Mouse (Mus musculus) hindbrain, embryonic 10.5 days (tissue): ENCODE data around the gene Il22ra2. TPM values are rescaled to one million over a fixed set of nuclear protein-coding genes. Genes with fewer than 3 reads are reported as not detected.

Experiments used
- DNase-seq: peaks from one replicate; pipeline ENCODE4 v3.0.0-alpha.2; 2017; ENCODE audit warnings: low spot score
- H3K27ac ChIP-seq: fragments of 300-500 bp; sonication (generic); 2 replicates; pipeline ENCODE4 v1.5.1; 2016; ENCODE audit warnings: mild to moderate bottlenecking, moderate library complexity
- H3K27me3 ChIP-seq: fragments of 300-500 bp; sonication (generic); 2 replicates; pipeline ENCODE4 v1.6.1; 2016; ENCODE audit warnings: mild to moderate bottlenecking; ENCODE audit not compliant: poor library complexity, insufficient read depth, severe bottlenecking
- H3K36me3 ChIP-seq: fragments of 300-500 bp; sonication (generic); 2 replicates; pipeline ENCODE4 v1.6.1; 2016; ENCODE audit warnings: mild to moderate bottlenecking, moderate library complexity
- H3K4me1 ChIP-seq: fragments of 300-500 bp; sonication (generic); replicated peaks from 2 replicates; pipeline ENCODE4 v1.6.1; 2016; ENCODE audit warnings: mild to moderate bottlenecking
- H3K4me3 ChIP-seq: fragments of 300-500 bp; sonication (generic); 2 replicates; pipeline ENCODE4 v1.5.1; 2016; ENCODE audit warnings: mild to moderate bottlenecking, moderate library complexity
- H3K9me3 ChIP-seq: fragments of 300-500 bp; sonication (generic); 2 replicates; pipeline ENCODE4 v1.6.1; 2016; ENCODE audit warnings: mild to moderate bottlenecking, moderate library complexity
- WGBS: fragments of 180-500 bp; shearing (Covaris S2); methylation state at CpG from one replicate; pipeline ENCODE4 v1.1.7; 2016; 5-methylcytosine and 5-hydroxymethylcytosine counted together
- polyA plus RNA-seq: library from polyadenylated mRNA; unstranded; fragments of >200 nt; fragmentation: Nextera tagmentation; extraction: Ambion mirVana; gene quantifications from 2 replicates; pipeline ENCODE4 v1.2.1, GENCODE M21; 2016

The Il22ra2 gene
- polyA plus RNA-seq, 1 experiment from 2014 or later: not detected

GRCm38 (mm10) chr10:19613111-19613753 lies 8.6 kb upstream of the Il22ra2 start:
- no peaks in the 10 kb centered on the region for H3K27me3 ChIP-seq
- H3K4me1 ChIP-seq: peaks cover 17% of the 10 kb centered on the region
- no peak overlapping the region for H3K4me3 ChIP-seq
- no peak overlapping the region for H3K27ac ChIP-seq
- WGBS: 72% methylated on average over 7 of the region's 7 CpGs
- no peak for DNase-seq
- 0 out of 2 replicates have a peak, but pooled peaks cover 8% of the 10 kb centered on the region for H3K36me3 ChIP-seq
- no peaks in the 10 kb centered on the region for H3K9me3 ChIP-seq

- no peaks in the 10 kb centered on the region for H3K27me3 ChIP-seq
- H3K36me3 ChIP-seq: no peaks in the 10 kb centered on the region
- WGBS: 64% methylated on average over 5 of the region's 5 CpGs
- no peak overlapping the region for H3K27ac ChIP-seq
- no peaks in the 10 kb centered on the region for H3K4me1 ChIP-seq
- no peak overlapping the region for H3K4me3 ChIP-seq
- H3K9me3 ChIP-seq: no peaks in the 10 kb centered on the region
- DNase-seq: no peak
These were observed 2.1 kb upstream of the Il22ra2 start for GRCm38 (mm10) chr10:19619736-19620135.

- DNase-seq: no peak
- Histone ChIP-seq H3K27me3 (no peaks in the 10 kb centered on the region), H3K9me3 (no peaks in the 10 kb centered on the region), H3K4me3 (no peak overlapping the region), H3K4me1 (no peaks in the 10 kb centered on the region), H3K27ac (no peak overlapping the region), H3K36me3 (no peaks in the 10 kb centered on the region)
- WGBS: 95% methylated on average over 1 of the region's 1 CpGs
These were observed 2.8 kb downstream of the Il22ra2 start for GRCm38 (mm10) chr10:19624617-19625016.

GRCm38 (mm10) chr10:19627342-19627741 lies 5.5 kb downstream of the Il22ra2 start:
- no peak overlapping the region for H3K4me3 ChIP-seq
- no peak overlapping the region for H3K27ac ChIP-seq
- H3K36me3 ChIP-seq: no peaks in the 10 kb centered on the region
- 98% methylated on average over 2 of the region's 2 CpGs for WGBS
- H3K4me1 ChIP-seq: no peaks in the 10 kb centered on the region
- no peaks in the 10 kb centered on the region for H3K27me3 ChIP-seq
- DNase-seq: no peak
- no peaks in the 10 kb centered on the region for H3K9me3 ChIP-seq

DNA sequence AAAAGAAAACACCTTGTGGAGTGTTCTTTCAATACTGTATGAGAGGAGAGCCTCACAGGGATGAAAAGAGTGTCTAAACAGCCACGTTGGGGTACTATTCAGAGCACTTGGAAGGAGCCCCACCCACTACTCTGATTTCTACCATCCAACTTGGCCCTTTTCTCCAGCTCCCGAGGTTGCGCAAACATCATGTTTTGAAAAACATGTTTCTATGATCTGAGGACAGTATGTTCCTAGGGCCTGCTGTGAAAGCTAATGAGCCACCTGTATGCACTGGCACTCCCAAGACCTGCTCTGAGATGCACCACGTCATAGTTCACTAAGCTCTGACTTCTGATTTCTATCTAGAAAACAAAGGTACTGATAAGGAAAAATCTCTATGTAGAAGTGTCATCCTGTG lies 6.0 kb downstream of the Il22ra2 start:
- Histone ChIP-seq H3K4me1 (no peaks in the 10 kb centered on the region), H3K4me3 (no peak overlapping the region), H3K36me3 (no peaks in the 10 kb centered on the region), H3K9me3 (no peaks in the 10 kb centered on the region), H3K27me3 (no peaks in the 10 kb centered on the region), H3K27ac (no peak overlapping the region)
- WGBS: 88% methylated on average over 4 of the region's 4 CpGs
- DNase-seq: no peak

DNA sequence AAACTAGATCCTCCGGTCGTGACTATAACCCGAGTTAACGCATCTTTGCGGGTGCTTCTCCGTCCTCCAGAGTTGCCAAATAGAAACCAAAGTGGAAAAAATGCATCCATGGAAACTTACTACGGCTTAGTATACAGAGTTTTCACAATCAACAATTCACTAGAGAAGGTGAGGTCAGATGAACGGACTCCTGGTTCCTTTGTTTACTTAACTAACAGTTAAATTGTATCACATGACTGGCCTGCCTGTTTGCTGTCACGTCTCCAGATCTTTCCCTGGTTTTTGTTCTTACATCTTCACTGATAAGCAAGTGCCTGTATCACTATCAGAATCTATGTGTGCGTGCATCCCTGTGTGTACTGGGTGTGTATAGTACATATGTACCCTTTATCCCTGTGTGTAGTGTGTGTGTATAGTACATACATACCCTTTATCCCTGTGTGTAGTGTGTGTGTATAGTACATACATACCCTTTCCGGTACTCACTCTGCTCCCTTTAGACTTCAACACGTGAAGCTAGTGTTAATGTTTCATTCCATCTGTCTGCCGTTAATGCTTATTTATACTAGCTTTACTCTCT lies 9.9 kb downstream of the Il22ra2 start:
- no peak for DNase-seq
- Histone ChIP-seq H3K27me3 (no peaks in the 10 kb centered on the region), H3K36me3 (no peaks in the 10 kb centered on the region), H3K9me3 (no peaks in the 10 kb centered on the region), H3K4me1 (no peaks in the 10 kb centered on the region), H3K4me3 (no peak overlapping the region), H3K27ac (no peak overlapping the region)
- WGBS: 85% methylated on average over 13 of the region's 13 CpGs

DNA sequence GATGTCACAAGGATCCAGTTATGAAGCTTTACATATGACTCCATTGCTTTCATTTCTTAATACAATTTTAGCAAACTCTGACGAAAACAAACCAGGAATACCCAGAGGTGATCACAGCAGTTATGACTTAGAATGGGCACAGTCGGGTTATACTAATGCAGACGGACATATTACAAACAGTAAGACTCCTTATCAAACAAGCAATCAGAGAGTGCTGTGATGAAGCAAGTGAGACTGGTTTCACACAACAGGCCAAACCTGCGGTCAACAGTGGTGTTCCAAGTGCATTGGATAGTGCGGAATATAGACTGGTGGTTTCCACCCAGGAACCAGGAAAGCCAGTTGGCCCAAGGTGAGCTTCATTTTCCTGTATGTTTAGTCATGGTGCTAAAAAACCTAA lies 17.1 kb downstream of the Il22ra2 start:
- H3K9me3 ChIP-seq: no peaks in the 10 kb centered on the region
- DNase-seq: no peak
- H3K4me1 ChIP-seq: no peaks in the 10 kb centered on the region
- H3K36me3 ChIP-seq: no peaks in the 10 kb centered on the region
- WGBS: 91% methylated on average over 5 of the region's 5 CpGs
- no peak overlapping the region for H3K4me3 ChIP-seq
- no peak overlapping the region for H3K27ac ChIP-seq
- H3K27me3 ChIP-seq: no peaks in the 10 kb centered on the region

GRCm38 (mm10) chr10:19639630-19640029 lies 17.8 kb downstream of the Il22ra2 start:
- Histone ChIP-seq H3K36me3 (no peaks in the 10 kb centered on the region), H3K4me3 (no peak overlapping the region), H3K9me3 (no peaks in the 10 kb centered on the region), H3K27me3 (no peaks in the 10 kb centered on the region), H3K27ac (no peak overlapping the region), H3K4me1 (no peaks in the 10 kb centered on the region)
- DNase-seq: no peak
- 93% methylated on average over 1 of the region's 1 CpGs for WGBS

GRCm38 (mm10) chr10:19645119-19645518 lies 23.3 kb downstream of the Il22ra2 start:
- Histone ChIP-seq H3K27ac (no peak overlapping the region), H3K4me3 (no peak overlapping the region), H3K27me3 (no peaks in the 10 kb centered on the region), H3K36me3 (no peaks in the 10 kb centered on the region), H3K4me1 (no peaks in the 10 kb centered on the region), H3K9me3 (no peaks in the 10 kb centered on the region)
- WGBS: 89% methylated on average over 2 of the region's 2 CpGs
- DNase-seq: no peak

GRCm38 (mm10) chr10:19657426-19657825 lies 35.6 kb downstream of the Il22ra2 start:
- Histone ChIP-seq H3K4me1 (no peaks in the 10 kb centered on the region), H3K36me3 (no peaks in the 10 kb centered on the region), H3K9me3 (no peaks in the 10 kb centered on the region), H3K27ac (no peak overlapping the region), H3K4me3 (no peak overlapping the region), H3K27me3 (no peaks in the 10 kb centered on the region)
- WGBS: 90% methylated on average over 9 of the region's 9 CpGs
- no peak for DNase-seq

GRCm38 (mm10) chr10:19659953-19660352 lies 38.2 kb downstream of the Il22ra2 start:
- Histone ChIP-seq H3K4me1 (no peaks in the 10 kb centered on the region), H3K4me3 (no peak overlapping the region), H3K36me3 (no peaks in the 10 kb centered on the region), H3K9me3 (no peaks in the 10 kb centered on the region), H3K27ac (no peak overlapping the region), H3K27me3 (no peaks in the 10 kb centered on the region)
- no peak for DNase-seq
- 87% methylated on average over 5 of the region's 5 CpGs for WGBS

DNA sequence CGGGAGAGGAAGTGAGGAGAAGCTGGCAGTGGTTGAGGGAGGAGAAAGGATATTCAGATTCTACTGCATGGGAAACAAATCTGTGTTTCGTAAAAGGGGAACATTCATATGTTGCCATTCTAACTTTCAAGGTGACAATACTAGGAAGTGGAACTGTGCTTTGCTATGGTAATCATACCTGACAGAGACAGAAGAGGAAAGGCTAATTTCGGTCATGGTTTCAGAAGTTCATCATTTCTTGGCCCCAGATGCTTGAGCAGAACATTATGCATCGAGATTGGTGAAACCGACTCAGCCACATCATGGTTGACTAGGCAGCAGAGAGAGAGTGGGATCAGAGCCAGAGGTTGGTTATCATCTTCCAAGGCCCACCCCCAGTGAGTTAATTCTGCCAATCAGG lies 47.2 kb downstream of the Il22ra2 start:
- H3K4me3 ChIP-seq: no peak overlapping the region
- no peak overlapping the region for H3K27ac ChIP-seq
- H3K4me1 ChIP-seq: no peaks in the 10 kb centered on the region
- 89% methylated on average over 5 of the region's 5 CpGs for WGBS
- DNase-seq: no peak
- H3K36me3 ChIP-seq: no peaks in the 10 kb centered on the region
- H3K9me3 ChIP-seq: no peaks in the 10 kb centered on the region
- H3K27me3 ChIP-seq: no peaks in the 10 kb centered on the region

DNA sequence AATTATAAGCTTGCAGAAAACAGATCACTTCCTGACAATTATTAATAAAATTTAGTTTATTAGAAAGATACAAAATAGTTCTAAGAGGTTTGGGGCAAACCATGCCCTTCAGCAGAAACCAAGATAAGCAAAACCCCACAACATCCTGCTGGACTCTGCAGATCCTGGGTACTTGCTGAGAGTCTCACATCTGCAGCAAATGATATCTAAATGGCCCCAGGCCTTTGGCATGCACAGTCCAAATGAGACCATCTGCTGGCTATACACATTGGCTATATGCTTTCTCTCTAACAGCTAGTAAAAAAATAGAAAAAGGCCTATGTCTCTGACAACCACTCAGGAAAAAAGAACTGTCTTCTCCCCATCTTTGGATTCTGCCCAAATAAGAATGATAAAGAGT lies 50.2 kb downstream of the Il22ra2 start:
- Histone ChIP-seq H3K9me3 (no peaks in the 10 kb centered on the region), H3K4me1 (no peaks in the 10 kb centered on the region), H3K36me3 (no peaks in the 10 kb centered on the region), H3K4me3 (no peak overlapping the region), H3K27ac (no peak overlapping the region), H3K27me3 (no peaks in the 10 kb centered on the region)
- no peak for DNase-seq

DNA sequence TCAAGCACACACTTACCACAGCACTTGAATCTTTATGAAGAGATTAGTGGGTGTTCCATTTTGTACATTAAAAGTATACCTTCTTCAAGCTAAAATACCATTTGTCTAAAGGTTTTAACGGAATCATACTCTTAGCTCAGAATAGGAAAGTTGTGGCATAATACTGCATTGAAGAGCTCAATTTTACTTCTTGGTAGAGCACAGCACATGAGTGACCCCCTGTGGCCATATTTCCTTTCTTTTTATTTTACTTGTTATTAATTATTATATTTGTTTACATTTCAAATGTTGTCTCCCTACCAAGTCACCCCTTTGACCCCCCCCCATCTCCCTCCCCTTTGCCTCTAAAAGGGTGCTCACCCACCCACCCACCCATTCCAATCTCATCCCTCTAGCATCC lies 51.3 kb downstream of the Il22ra2 start:
- DNase-seq: no peak
- H3K36me3 ChIP-seq: no peaks in the 10 kb centered on the region
- H3K9me3 ChIP-seq: no peaks in the 10 kb centered on the region
- H3K27me3 ChIP-seq: no peaks in the 10 kb centered on the region
- WGBS: 80% methylated on average over 1 of the region's 1 CpGs
- no peak overlapping the region for H3K27ac ChIP-seq
- no peaks in the 10 kb centered on the region for H3K4me1 ChIP-seq
- H3K4me3 ChIP-seq: no peak overlapping the region
